Mouse (Mus musculus): ENCODE measurements around the gene Serpina3j. TPM values are rescaled to one million over a fixed set of nuclear protein-coding genes. Genes with fewer than 3 reads are reported as not detected.
A peak's percentile ranks its signal among the peaks of the same experiment; 100 is the strongest.

The Serpina3j gene
- total and polyA plus RNA-seq, 3 experiments = not detected

DNA sequence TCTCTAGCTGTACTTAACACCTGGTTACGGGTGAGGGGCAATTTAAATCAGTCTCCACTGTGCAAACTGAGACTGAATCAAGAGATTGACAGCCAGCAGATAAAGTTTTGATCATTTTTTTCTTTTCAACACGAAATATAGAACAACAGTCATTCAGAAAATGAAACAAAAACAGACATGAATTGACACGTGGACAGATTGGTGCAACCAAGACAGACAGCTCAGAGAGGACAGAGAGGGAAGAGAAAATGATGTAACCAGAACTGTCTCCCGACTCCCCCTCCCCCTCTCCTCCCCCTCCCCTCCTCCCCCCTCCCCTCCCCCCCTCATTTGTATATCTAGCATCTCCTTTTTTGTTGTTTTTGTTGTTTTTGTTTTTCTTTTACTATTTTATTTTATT, 24.5 kb upstream of the Serpina3j start (continued):
- TF ChIP-seq NELFE (IDR thresholded peaks at IDR 0.05; ENCODE audit: low read depth, low read length) = no peak
- TF ChIP-seq MXI1 (IDR thresholded peaks at IDR 0.05; ENCODE audit: low read depth, low read length) = peak; percentile 31; the same call in 1 of the 2 replicates
- no peak for TF ChIP-seq USF2 (conservative IDR thresholded peaks at IDR 0.05; ENCODE audit: low read depth, low read length)
- TF ChIP-seq ZMIZ1 (IDR thresholded peaks at IDR 0.05; ENCODE audit: low read depth, low read length) = no peak
- no peak for TF ChIP-seq UBTF (IDR thresholded peaks at IDR 0.05; ENCODE audit: low read depth, low read length)
- TF ChIP-seq TBP (conservative IDR thresholded peaks at IDR 0.05; ENCODE audit: low read depth, low read length) = no peak
- peak; percentile 74 for TF ChIP-seq MAX (IDR thresholded peaks at IDR 0.05; ENCODE audit: low read length)
- no peak for TF ChIP-seq TCF12 (IDR thresholded peaks at IDR 0.05; ENCODE audit: low read depth, low read length)
- TF ChIP-seq NRF1 (IDR thresholded peaks at IDR 0.05; ENCODE audit: low read depth, low read length) = no peak
- peak; percentile 89 for TF ChIP-seq IRF4 (IDR thresholded peaks at IDR 0.05; ENCODE audit: low read depth, low read length)
- TF ChIP-seq GABPA (IDR thresholded peaks at IDR 0.05; ENCODE audit: insufficient replicate concordance, low read depth, low read length) = no peak
- peak; percentile 53; the same call in 1 of the 2 replicates for TF ChIP-seq MAZ (IDR thresholded peaks at IDR 0.05; ENCODE audit: low read depth, low read length)
- TF ChIP-seq HCFC1 (IDR thresholded peaks at IDR 0.05; ENCODE audit: low read depth, low read length) = peak; percentile 33; the same call in 1 of the 2 replicates
- TF ChIP-seq PAX5 (IDR thresholded peaks at IDR 0.05; ENCODE audit: low read length) = no peak
- TF ChIP-seq CHD2 (IDR thresholded peaks at IDR 0.05; ENCODE audit: low read length) = 0 out of 2 replicates have a peak, but pooled peaks have one; percentile 22
- no peak for TF ChIP-seq ZKSCAN1 (IDR thresholded peaks at IDR 0.05; ENCODE audit: borderline replicate concordance, low read depth, low read length)
- TF ChIP-seq MEF2A (IDR thresholded peaks at IDR 0.05; ENCODE audit: borderline replicate concordance, low read depth, low read length) = peak; percentile 52; the same call in 1 of the 2 replicates
- no peak for TF ChIP-seq SMC3 (IDR thresholded peaks at IDR 0.05; ENCODE audit: low read depth, low read length)
- no peak for TF ChIP-seq POLR2AphosphoS2 (IDR thresholded peaks at IDR 0.05; ENCODE audit: low read depth, low read length)

GRCm38 (mm10) chr12:104293963-104294362, 20.4 kb upstream of the Serpina3j start:
- in situ Hi-C loops (cut with MboI; ENCODE audit: low pct_ligation_motif_present, low pct_unique_long_range_greater_than_20kb, low sequenced_read_pairs) = no loop called here
- H3K9me3 ChIP-seq (replicated peaks; ENCODE audit: low read length) = no peaks in the 10 kb centered on the region
- no peaks in the 10 kb centered on the region for H3K36me3 ChIP-seq (replicated peaks in 1 of 2; ENCODE audit: control insufficient read depth in 1 of 2, insufficient read depth in 1 of 2, low read length in 1 of 2)
- H3K79me2 ChIP-seq (replicated peaks; ENCODE audit: control insufficient read depth, extremely low read depth, insufficient read depth, poor library complexity, severe bottlenecking) = no peaks in the 10 kb centered on the region
- no peak overlapping the region for H3K4me2 ChIP-seq (ENCODE audit: insufficient read depth, low read depth, poor library complexity, severe bottlenecking)
- no peak overlapping the region for H3K9ac ChIP-seq (ENCODE audit: insufficient read depth, low read depth)
- H3K27ac ChIP-seq (ENCODE audit: insufficient read depth, low read depth) = no peak overlapping the region
- peaks cover 2% of the 10 kb centered on the region for H3K27me3 ChIP-seq (replicated peaks)
- no peak overlapping the region for H3K4me3 ChIP-seq (replicated peaks in 1 of 3; ENCODE audit: low read depth in 2 of 3, low read length in 2 of 3, poor library complexity in 1 of 3)
- DNase-seq (ENCODE audit: extremely low read depth) = no peak
- H3K4me1 ChIP-seq (ENCODE audit: control insufficient read depth in 1 of 2, insufficient read depth in 2 of 2) = peaks cover 0 to 6% of the 10 kb centered on the region in 2 experiments; a peak in 2 of 4 replicates
- TF ChIP-seq RCOR1 (conservative IDR thresholded peaks at IDR 0.05; ENCODE audit: low read depth, low read length) = no peak
- no peak for TF ChIP-seq EP300 (IDR thresholded peaks at IDR 0.05; ENCODE audit: low read length)
- no peak for TF ChIP-seq MEF2A (IDR thresholded peaks at IDR 0.05; ENCODE audit: borderline replicate concordance, low read depth, low read length)
- no peak for TF ChIP-seq MXI1 (IDR thresholded peaks at IDR 0.05; ENCODE audit: low read depth, low read length)
- TF ChIP-seq ZNF384 (IDR thresholded peaks at IDR 0.05; ENCODE audit: low read depth, low read length) = no peak
- dilution Hi-C loops (cut with MboI; ENCODE audit: extremely low pct_ligation_motif_present, extremely low pct_unique_long_range_greater_than_20kb, low sequenced_read_pairs) = no loop called here
